Mouse (Mus musculus) gastrocnemius, postnatal 25 days (tissue): ENCODE results near the gene Chd6. TPM values are rescaled to one million over a fixed set of nuclear protein-coding genes. Genes with fewer than 3 reads are reported as not detected.

Experiments
- DNase-seq: peaks from one replicate; pipeline ENCODE4 v3.0.0; 2022
- total RNA-seq, 2 experiments: library from RNA; stranded (reverse); gene quantifications; 1 replicate in 1 of 2; 2 replicates in 1 of 2; pipeline ENCODE4 v1.2.3; 2021

Chd6 gene
- total RNA-seq, 2 experiments from 2014 or later, result 11.5 to 12.2 TPM

- DNase-seq, result no peak
These were observed 33.3 kb downstream of the Chd6 start for GRCm38 (mm10) chr2:161075553-161075952.

- DNase-seq, result no peak
These were observed 42.6 kb downstream of the Chd6 start for GRCm38 (mm10) chr2:161066097-161066759.

GRCm38 (mm10) chr2:161065594-161065993, 43.3 kb downstream of the Chd6 start:
- DNase-seq, result no peak

- no peak for DNase-seq
These were observed 44.0 kb downstream of the Chd6 start for GRCm38 (mm10) chr2:161064836-161065235.

- no peak for DNase-seq
These were observed 50.0 kb downstream of the Chd6 start for GRCm38 (mm10) chr2:161058841-161059240.

- no peak for DNase-seq
These were observed 55.1 kb downstream of the Chd6 start for GRCm38 (mm10) chr2:161053765-161054164.

GRCm38 (mm10) chr2:161052175-161052574, 56.7 kb downstream of the Chd6 start:
- DNase-seq, result no peak

GRCm38 (mm10) chr2:161049426-161049825, 59.4 kb downstream of the Chd6 start:
- no peak for DNase-seq

- no peak for DNase-seq
These were observed 64.2 kb downstream of the Chd6 start for GRCm38 (mm10) chr2:161044492-161045201.

GRCm38 (mm10) chr2:161042874-161043273, 66.0 kb downstream of the Chd6 start:
- DNase-seq, result no peak

GRCm38 (mm10) chr2:161040743-161041142, 68.1 kb downstream of the Chd6 start:
- no peak for DNase-seq

GRCm38 (mm10) chr2:161037766-161038165, 71.1 kb downstream of the Chd6 start:
- DNase-seq, result no peak

- DNase-seq, result no peak
These were observed 75.7 kb downstream of the Chd6 start for GRCm38 (mm10) chr2:161033141-161033540.

GRCm38 (mm10) chr2:161032394-161032793, 76.5 kb downstream of the Chd6 start:
- no peak for DNase-seq

- DNase-seq, result no peak
These were observed 84.3 kb downstream of the Chd6 start for GRCm38 (mm10) chr2:161024606-161025005.

GRCm38 (mm10) chr2:161017913-161018312, 91.0 kb downstream of the Chd6 start:
- no peak for DNase-seq

GRCm38 (mm10) chr2:161012577-161013251, 96.2 kb downstream of the Chd6 start:
- DNase-seq, result no peak

GRCm38 (mm10) chr2:161004338-161004737, 104.5 kb downstream of the Chd6 start:
- no peak for DNase-seq

- no peak for DNase-seq
These were observed 111.7 kb downstream of the Chd6 start for GRCm38 (mm10) chr2:160996987-160997763.

- peak; percentile 49 for DNase-seq
These were observed 114.7 kb downstream of the Chd6 start for GRCm38 (mm10) chr2:160994181-160994580.

- DNase-seq, result no peak
These were observed 116.4 kb downstream of the Chd6 start for GRCm38 (mm10) chr2:160992465-160992864.

GRCm38 (mm10) chr2:160990339-160991070, 118.4 kb downstream of the Chd6 start:
- DNase-seq, result no peak
